Mouse (Mus musculus): ENCODE results near the gene Pstk.

GRCm38 (mm10) chr7:131345856-131346541 is 24.9 kb upstream of the Pstk start:
- TF ChIP-seq POLR2A (IDR thresholded peaks at IDR 0.05; ENCODE audit: low read depth, low read length): no peak
- TF ChIP-seq CTCF (conservative IDR thresholded peaks at IDR 0.05; ENCODE audit: insufficient read depth, insufficient read length, low read depth, low read length): no peak

Measured in kidney, adult 2 months (tissue).